Comparison of ENCODE assay signal across 16 mouse cellular contexts in the genomic region with DNA sequence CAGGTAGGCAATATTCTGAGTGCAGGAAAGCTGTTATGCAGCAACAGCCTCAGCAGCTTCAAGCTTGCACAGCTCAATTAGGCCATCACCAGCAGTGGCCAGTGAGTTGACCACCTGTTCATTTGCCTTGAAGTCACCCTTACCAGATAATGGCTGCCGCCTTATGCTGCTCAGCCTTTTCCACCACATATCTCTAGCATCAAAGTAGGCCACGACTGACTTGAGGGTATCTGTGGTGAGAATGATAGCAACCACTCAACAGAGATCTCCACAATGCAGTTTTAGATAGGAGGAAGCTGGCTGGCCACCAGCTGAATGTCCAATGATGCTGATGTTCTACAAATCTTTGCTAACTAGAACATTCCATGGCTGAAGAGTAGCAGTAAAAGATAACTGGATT.
"Had no signal": no experiment of that assay in that cellular context is flagged by ENCODE, and none has a peak within 500 bp of the region (broad histone marks: within the 10 kb centered on the region; RNA-seq: fewer than 3 reads in every experiment).

No protein-coding gene starts in this region.

- H3K27ac ChIP-seq: kidney, postnatal 0 days; layer of hippocampus, adult 2 months; limb, embryonic 10.5 days; liver, embryonic 14.5 days; midbrain, embryonic 15.5 days; stomach, postnatal 0 days had no signal

- H3K27me3 ChIP-seq: midbrain, embryonic 15.5 days had no signal

- H3K36me3 ChIP-seq: limb, embryonic 10.5 days; midbrain, embryonic 15.5 days had no signal

- H3K9ac ChIP-seq: liver, embryonic 14.5 days; midbrain, embryonic 15.5 days had no signal

- DNase-seq: kidney, adult 9 months; kidney, postnatal 4 days; lung, adult 2 months; lung, postnatal 36 days; right cerebral cortex, adult 18-20 months; right cerebral cortex, postnatal 25 days; thymus, postnatal 4 days had no signal

- H3K4me3 ChIP-seq: layer of hippocampus, adult 2 months; limb, embryonic 10.5 days; midbrain, embryonic 15.5 days had no signal

- H3K4me1 ChIP-seq: midbrain, embryonic 15.5 days had no signal

- H3K4me2 ChIP-seq: midbrain, embryonic 15.5 days had no signal

- H3K9me3 ChIP-seq: limb, embryonic 10.5 days; midbrain, embryonic 15.5 days had no signal

- ATAC-seq: inflammation-experienced regulatory T-cells, adult 6 months; intestine, postnatal 0 days; lung, postnatal 0 days; midbrain, embryonic 15.5 days had no signal
